Mouse (Mus musculus) intestine, embryonic 14.5 days (tissue): ENCODE data around the gene Bmper. TPM values are rescaled to one million over a fixed set of nuclear protein-coding genes. Genes with fewer than 3 reads are reported as not detected.

ENCODE experiments used
- ATAC-seq: fragments of 200-750 bp; cut with Nextera tagmentation; replicated peaks from 2 replicates; pipeline ENCODE4 v1.8.0; 2017; ENCODE audit warnings: low read depth, moderate number of reproducible peaks, moderate TSS enrichment, moderate library complexity; ENCODE audit not compliant: low FRiP score, low TSS enrichment
- DNase-seq: peaks from one replicate; pipeline ENCODE4 v3.0.0-alpha.2; 2018; ENCODE audit warnings: low spot score
- H3K27ac ChIP-seq: fragments of 300-500 bp; sonication (generic); 2 replicates; pipeline ENCODE4 v1.5.1; 2014; ENCODE audit warnings: low read depth, mild to moderate bottlenecking, control low read depth
- H3K27me3 ChIP-seq: fragments of 300-500 bp; sonication (generic); replicated peaks from 2 replicates; pipeline ENCODE4 v1.6.1; 2014; ENCODE audit warnings: low read length, control low read depth; ENCODE audit not compliant: control insufficient read depth, insufficient read depth
- H3K36me3 ChIP-seq: fragments of 300-500 bp; sonication (generic); 2 replicates; pipeline ENCODE4 v1.6.1; 2014; ENCODE audit warnings: low read length, control low read depth; ENCODE audit not compliant: control insufficient read depth, insufficient read depth
- H3K4me1 ChIP-seq: fragments of 300-500 bp; sonication (generic); replicated peaks from 2 replicates; pipeline ENCODE4 v1.6.1; 2014; ENCODE audit warnings: low read length, control low read depth, mixed read lengths; ENCODE audit not compliant: control insufficient read depth, insufficient read depth
- H3K4me2 ChIP-seq: fragments of 300-500 bp; sonication (generic); 2 replicates; pipeline ENCODE4 v1.6.1; 2014; ENCODE audit warnings: low read length
- H3K4me3 ChIP-seq: fragments of 300-500 bp; sonication (generic); 2 replicates; pipeline ENCODE4 v1.5.1; 2014; ENCODE audit warnings: low read depth, low read length, control low read depth, mixed read lengths
- H3K9ac ChIP-seq: fragments of 300-500 bp; sonication (generic); 2 replicates; pipeline ENCODE4 v1.6.1; 2014; ENCODE audit warnings: mild to moderate bottlenecking, low read length
- H3K9me3 ChIP-seq: fragments of 300-500 bp; sonication (generic); 2 replicates; pipeline ENCODE4 v1.6.1; 2016; ENCODE audit warnings: low read length, control low read depth; ENCODE audit not compliant: control insufficient read depth
- WGBS: fragments of 180-500 bp; shearing (Covaris S2); extraction: QIAGEN DNeasy Blood & Tissue Kit; methylation state at CpG from one replicate; pipeline ENCODE4 v1.1.7; 2014; 5-methylcytosine and 5-hydroxymethylcytosine counted together
- polyA plus RNA-seq: library from polyadenylated mRNA; unstranded; fragments of >200 nt; fragmentation: Nextera tagmentation; extraction: Ambion mirVana; gene quantifications from 2 replicates; pipeline ENCODE4 v1.2.1, GENCODE M21; 2014

Bmper gene
- polyA plus RNA-seq, 1 experiment from 2014 or later = 12.7 TPM

DNA sequence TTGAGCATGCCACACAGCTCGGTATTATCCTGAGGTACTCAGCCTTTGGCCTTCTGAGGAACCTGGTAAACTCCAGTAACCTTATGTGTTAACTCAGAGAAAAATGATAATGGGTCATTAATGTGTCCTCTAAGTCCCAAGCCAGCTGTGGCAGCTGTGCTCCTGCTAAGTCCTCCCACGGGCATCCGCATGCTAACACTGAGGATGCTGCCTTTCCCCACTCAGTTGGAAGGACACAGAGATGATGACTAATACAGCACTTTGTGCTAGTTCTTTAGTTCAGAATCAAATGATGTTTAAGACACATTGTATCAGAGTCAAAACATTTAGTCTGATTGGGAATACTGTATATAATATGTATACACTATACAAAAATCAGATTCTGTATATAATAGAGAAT is 39.0 kb downstream of the Bmper start:
- Histone ChIP-seq H3K27me3 (no peaks in the 10 kb centered on the region), H3K4me2 (no peak overlapping the region), H3K27ac (no peak overlapping the region), H3K9ac (no peak overlapping the region), H3K4me3 (no peak overlapping the region), H3K36me3 (no peaks in the 10 kb centered on the region), H3K4me1 (no peaks in the 10 kb centered on the region), H3K9me3 (0 out of 2 replicates have a peak, but pooled peaks cover 6% of the 10 kb centered on the region)
- DNase-seq = no peak
- ATAC-seq = no peak
- 92% methylated on average over 3 of the region's 3 CpGs for WGBS

GRCm38 (mm10) chr9:23262851-23263250 is 40.0 kb downstream of the Bmper start:
- WGBS = 85% methylated on average over 7 of the region's 7 CpGs
- Histone ChIP-seq H3K4me1 (no peaks in the 10 kb centered on the region), H3K27ac (no peak overlapping the region), H3K9ac (no peak overlapping the region), H3K27me3 (no peaks in the 10 kb centered on the region), H3K4me2 (no peak overlapping the region), H3K4me3 (no peak overlapping the region), H3K9me3 (0 out of 2 replicates have a peak, but pooled peaks cover 6% of the 10 kb centered on the region), H3K36me3 (no peaks in the 10 kb centered on the region)
- no peak for DNase-seq
- ATAC-seq = no peak

DNA sequence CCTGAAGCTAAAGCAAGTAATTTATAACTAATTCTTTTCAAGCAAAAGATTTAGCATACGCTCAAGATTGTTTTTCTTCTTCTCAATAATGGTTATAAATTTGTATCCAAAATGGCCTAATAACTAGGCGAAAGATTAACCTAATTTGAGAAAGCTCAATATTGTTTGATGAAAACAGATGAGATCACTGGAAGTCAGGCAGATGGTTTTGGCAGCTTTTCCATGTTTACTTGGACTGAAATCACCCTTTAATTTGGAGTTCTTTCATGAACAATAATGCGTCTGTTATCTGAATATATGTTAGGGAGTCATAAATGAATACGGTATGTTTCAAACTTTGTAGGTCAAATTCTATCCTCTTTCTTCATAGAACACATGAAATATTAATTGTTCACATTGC is 41.6 kb downstream of the Bmper start:
- DNase-seq (no peak), ATAC-seq (no peak)
- no peak overlapping the region for H3K27ac ChIP-seq
- H3K4me1 ChIP-seq = no peaks in the 10 kb centered on the region
- no peak overlapping the region for H3K4me2 ChIP-seq
- H3K27me3 ChIP-seq = no peaks in the 10 kb centered on the region
- H3K36me3 ChIP-seq = no peaks in the 10 kb centered on the region
- 91% methylated on average over 4 of the region's 4 CpGs for WGBS
- H3K9me3 ChIP-seq = 0 out of 2 replicates have a peak, but pooled peaks cover 3% of the 10 kb centered on the region
- no peak overlapping the region for H3K4me3 ChIP-seq
- H3K9ac ChIP-seq = no peak overlapping the region

GRCm38 (mm10) chr9:23268609-23269008 is 45.7 kb downstream of the Bmper start:
- 60% methylated on average over 7 of the region's 7 CpGs for WGBS
- Histone ChIP-seq H3K4me2 (no peak overlapping the region), H3K9me3 (no peaks in the 10 kb centered on the region), H3K9ac (no peak overlapping the region), H3K36me3 (no peaks in the 10 kb centered on the region), H3K27ac (no peak overlapping the region), H3K27me3 (no peaks in the 10 kb centered on the region), H3K4me1 (no peaks in the 10 kb centered on the region), H3K4me3 (no peak overlapping the region)
- ATAC-seq (no peak), DNase-seq (no peak)

- no peak for DNase-seq
- Histone ChIP-seq H3K4me2 (no peak overlapping the region), H3K27ac (no peak overlapping the region), H3K9ac (no peak overlapping the region), H3K4me1 (no peaks in the 10 kb centered on the region), H3K36me3 (no peaks in the 10 kb centered on the region), H3K4me3 (no peak overlapping the region), H3K27me3 (no peaks in the 10 kb centered on the region), H3K9me3 (no peaks in the 10 kb centered on the region)
- ATAC-seq = no peak
- 72% methylated on average over 2 of the region's 2 CpGs for WGBS
These were observed 46.2 kb downstream of the Bmper start for GRCm38 (mm10) chr9:23269087-23269486.

DNA sequence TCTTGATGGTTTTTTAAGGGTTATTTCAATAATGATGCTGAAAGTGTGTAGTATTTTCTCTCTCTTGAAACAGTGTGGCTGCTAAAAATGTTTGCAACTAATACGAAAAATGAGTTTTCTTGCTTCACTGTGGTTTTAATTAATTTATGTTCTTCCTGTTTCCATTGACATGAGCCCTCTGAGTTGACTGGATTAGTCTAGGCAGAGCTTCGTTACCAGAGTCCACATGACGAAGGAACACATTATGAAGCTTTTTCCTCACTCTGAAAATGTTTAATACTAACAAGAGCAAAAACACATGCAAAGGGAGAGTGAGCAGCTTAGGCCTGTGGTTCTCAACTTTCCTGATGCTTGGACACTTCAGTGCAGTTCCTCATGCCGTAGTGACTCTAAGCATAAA is 53.4 kb downstream of the Bmper start:
- WGBS = 88% methylated on average over 4 of the region's 4 CpGs
- ATAC-seq = no peak

DNA sequence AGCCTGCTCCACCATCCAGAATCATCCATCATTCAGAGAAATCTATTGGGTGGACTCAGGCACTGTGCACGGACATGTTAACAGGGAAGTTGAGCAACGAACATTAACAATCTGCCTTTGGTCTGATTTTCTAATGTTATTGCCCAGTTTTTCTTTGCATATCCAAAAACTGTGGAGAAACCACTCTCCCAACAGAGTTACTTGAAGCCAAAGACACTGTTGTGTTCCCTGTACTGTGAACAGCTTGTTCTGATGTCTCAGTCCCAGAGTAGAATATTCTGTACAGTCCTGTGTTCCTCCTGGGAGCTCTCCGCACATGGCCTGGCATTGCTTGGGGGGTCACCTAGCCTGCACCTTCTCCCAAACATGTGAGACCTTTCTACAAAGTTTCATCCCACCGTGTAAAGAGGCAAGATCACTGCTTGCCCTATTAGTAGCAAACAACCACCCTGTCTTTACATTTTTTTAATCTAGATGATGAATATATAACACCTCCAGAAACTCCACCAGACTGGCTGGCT is 62.1 kb downstream of the Bmper start:
- no peak for DNase-seq
- no peaks in the 10 kb centered on the region for H3K36me3 ChIP-seq
- no peak overlapping the region for H3K9ac ChIP-seq
- no peaks in the 10 kb centered on the region for H3K9me3 ChIP-seq
- H3K27ac ChIP-seq = no peak overlapping the region
- H3K4me2 ChIP-seq = no peak overlapping the region
- H3K27me3 ChIP-seq = no peaks in the 10 kb centered on the region
- H3K4me3 ChIP-seq = no peak overlapping the region
- no peak for ATAC-seq
- H3K4me1 ChIP-seq = no peaks in the 10 kb centered on the region
- WGBS = 80% methylated on average over 4 of the region's 4 CpGs

More for the DNA sequence above, 53.4 kb downstream of the Bmper start:
- Histone ChIP-seq H3K27ac (no peak overlapping the region), H3K4me2 (no peak overlapping the region), H3K36me3 (no peaks in the 10 kb centered on the region), H3K27me3 (no peaks in the 10 kb centered on the region), H3K4me1 (no peaks in the 10 kb centered on the region), H3K4me3 (no peak overlapping the region), H3K9ac (no peak overlapping the region), H3K9me3 (no peaks in the 10 kb centered on the region)
- no peak for DNase-seq

DNA sequence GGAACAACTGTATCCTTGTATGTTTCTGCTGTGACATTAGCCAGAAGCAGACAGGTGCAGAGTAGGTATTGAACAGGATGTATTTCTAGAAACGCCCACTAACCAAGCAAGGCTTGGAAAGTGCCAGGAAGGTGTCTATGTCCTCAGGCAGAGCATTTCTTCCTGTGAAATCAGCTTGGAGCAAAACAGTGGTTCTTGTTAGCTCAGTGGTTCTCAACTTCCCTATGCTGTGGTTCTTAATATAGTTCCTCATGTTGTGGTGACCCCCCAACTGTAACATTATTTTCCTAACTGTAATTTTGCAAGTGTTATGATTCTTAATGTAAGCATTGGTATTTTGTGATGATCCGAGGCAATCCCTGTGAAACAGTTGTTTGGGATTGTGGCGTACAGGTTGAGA is 70.7 kb downstream of the Bmper start:
- Histone ChIP-seq H3K36me3 (no peaks in the 10 kb centered on the region), H3K27me3 (no peaks in the 10 kb centered on the region), H3K4me1 (no peaks in the 10 kb centered on the region), H3K9me3 (no peaks in the 10 kb centered on the region), H3K4me2 (no peak overlapping the region), H3K9ac (no peak overlapping the region), H3K27ac (no peak overlapping the region), H3K4me3 (no peak overlapping the region)
- no peak for ATAC-seq
- 85% methylated on average over 3 of the region's 3 CpGs for WGBS
- DNase-seq = no peak

- Histone ChIP-seq H3K4me3 (no peak overlapping the region), H3K4me1 (no peaks in the 10 kb centered on the region), H3K36me3 (no peaks in the 10 kb centered on the region), H3K9ac (no peak overlapping the region), H3K27ac (no peak overlapping the region), H3K9me3 (no peaks in the 10 kb centered on the region), H3K4me2 (no peak overlapping the region), H3K27me3 (no peaks in the 10 kb centered on the region)
- DNase-seq (no peak), ATAC-seq (no peak)
- WGBS = 84% methylated on average over 6 of the region's 6 CpGs
These were observed 72.7 kb downstream of the Bmper start for GRCm38 (mm10) chr9:23295569-23295968.
